Mouse (Mus musculus) E14TG2a.4 (cell line): Measurements from ENCODE around the gene Tmem210.

ENCODE experiments used
- H3K27me3 ChIP-seq: 2 replicates; pipeline ENCODE4 v1.6.1; 2014; ENCODE audit warnings: low read length, control low read depth; ENCODE audit not compliant: insufficient read depth
- H3K36me3 ChIP-seq: 2 replicates; pipeline ENCODE4 v1.6.1; 2014; ENCODE audit warnings: low read length, control low read depth; ENCODE audit not compliant: insufficient read depth
- H3K4me1 ChIP-seq: replicated peaks from 2 replicates; pipeline ENCODE4 v1.6.1; 2014; ENCODE audit warnings: low read depth, low read length, control low read depth
- H3K4me3 ChIP-seq: replicated peaks from 2 replicates; pipeline ENCODE4 v1.5.1; 2014; ENCODE audit warnings: mild to moderate bottlenecking, low read length
- H3K9me3 ChIP-seq: 2 replicates; pipeline ENCODE4 v1.6.1; 2014; ENCODE audit warnings: low read length, control low read depth
- CTCF ChIP-seq: conservative IDR thresholded peaks from 2 replicates; pipeline ENCODE4 v1.5.1; 2014; ENCODE audit warnings: low read length
- NANOG ChIP-seq: IDR thresholded peaks from 2 replicates; pipeline ENCODE4 v1.6.1; 2014; ENCODE audit warnings: borderline replicate concordance, low read length, mixed read lengths

Tmem210 gene

GRCm38 (mm10) chr2:25338303-25338702, 50.4 kb downstream of the Tmem210 start:
- Histone ChIP-seq H3K27me3 (no peaks in the 10 kb centered on the region), H3K4me3 (no peak overlapping the region), H3K36me3 (peaks cover 92% of the 10 kb centered on the region), H3K9me3 (no peaks in the 10 kb centered on the region), H3K4me1 (peaks cover 23% of the 10 kb centered on the region)
- TF ChIP-seq CTCF (no peak), NANOG (no peak)
